Mouse (Mus musculus) limb, embryonic 14.5 days (tissue): Measurements from ENCODE around the gene Snai3. TPM values are rescaled to one million over a fixed set of nuclear protein-coding genes. Genes with fewer than 3 reads are reported as not detected.

Experiments
- ATAC-seq: fragments of 200-750 bp; cut with Nextera tagmentation; 2 replicates; pipeline ENCODE4 v1.8.0; 2017; ENCODE audit warnings: low read depth, moderate number of reproducible peaks, moderate TSS enrichment; ENCODE audit not compliant: low FRiP score
- DNase-seq: peaks from one replicate; pipeline ENCODE4 v3.0.0-alpha.2; 2015; ENCODE audit warnings: low spot score
- H3K27ac ChIP-seq: fragments of 300-500 bp; sonication (generic); replicated peaks from 2 replicates; pipeline ENCODE4 v1.5.1; 2014; ENCODE audit warnings: low read depth, mild to moderate bottlenecking, low read length, moderate library complexity, mixed read lengths
- H3K27me3 ChIP-seq: fragments of 300-500 bp; sonication (generic); 2 replicates; pipeline ENCODE4 v1.6.1; 2014; ENCODE audit warnings: low read length, mixed read lengths; ENCODE audit not compliant: control insufficient read depth, insufficient read depth
- H3K36me3 ChIP-seq: fragments of 300-500 bp; sonication (generic); 2 replicates; pipeline ENCODE4 v1.6.1; 2014; ENCODE audit warnings: mild to moderate bottlenecking, low read length, moderate library complexity, mixed read lengths; ENCODE audit not compliant: control insufficient read depth, insufficient read depth
- H3K4me1 ChIP-seq: fragments of 300-500 bp; sonication (generic); 2 replicates; pipeline ENCODE4 v1.6.1; 2014; ENCODE audit warnings: antibody characterized with exemption, low read length, mixed read lengths; ENCODE audit not compliant: control insufficient read depth, insufficient read depth
- H3K4me2 ChIP-seq: fragments of 300-500 bp; sonication (generic); replicated peaks from 2 replicates; pipeline ENCODE4 v1.6.1; 2014; ENCODE audit warnings: low read depth, mild to moderate bottlenecking, low read length, moderate library complexity; ENCODE audit not compliant: severe bottlenecking
- H3K4me3 ChIP-seq: fragments of 300-500 bp; sonication (generic); replicated peaks from 2 replicates; pipeline ENCODE4 v1.5.1; 2014; ENCODE audit warnings: low read length
- H3K9ac ChIP-seq: fragments of 300-500 bp; sonication (generic); 2 replicates; pipeline ENCODE4 v1.6.1; 2014; ENCODE audit warnings: mild to moderate bottlenecking, low read depth, low read length, moderate library complexity; ENCODE audit not compliant: severe bottlenecking
- H3K9me3 ChIP-seq: fragments of 300-500 bp; sonication (generic); 2 replicates; pipeline ENCODE4 v1.6.1; 2016; ENCODE audit warnings: low read length; ENCODE audit not compliant: control insufficient read depth
- POLR2A ChIP-seq: fragments of 200-500 bp; IDR thresholded peaks from 2 replicates; pipeline ENCODE4 v1.8.0; 2012; ENCODE audit warnings: inconsistent platforms, mild to moderate bottlenecking, moderate library complexity, borderline replicate concordance; ENCODE audit not compliant: insufficient read depth, insufficient read length; ENCODE audit errors: extremely low read depth
- WGBS: fragments of 180-500 bp; shearing (Covaris S2); extraction: QIAGEN DNeasy Blood & Tissue Kit; methylation state at CpG from one replicate; pipeline ENCODE4 v1.1.7; 2014; 5-methylcytosine and 5-hydroxymethylcytosine counted together
- polyA plus RNA-seq, 2 experiments: library from polyadenylated mRNA; depleted of rRNA in 1 of 2; stranded (reverse) in 1 of 2; unstranded in 1 of 2; fragments of >200 nt; fragmentation: Nextera tagmentation in 1 of 2; extraction: Ambion mirVana in 1 of 2; gene quantifications; 2 replicates each; pipeline versions ENCODE4 v1.2.1 to v1.2.3; 2012 to 2014

Snai3 gene
- polyA plus RNA-seq, 2 experiments, result 2.1 TPM

DNA sequence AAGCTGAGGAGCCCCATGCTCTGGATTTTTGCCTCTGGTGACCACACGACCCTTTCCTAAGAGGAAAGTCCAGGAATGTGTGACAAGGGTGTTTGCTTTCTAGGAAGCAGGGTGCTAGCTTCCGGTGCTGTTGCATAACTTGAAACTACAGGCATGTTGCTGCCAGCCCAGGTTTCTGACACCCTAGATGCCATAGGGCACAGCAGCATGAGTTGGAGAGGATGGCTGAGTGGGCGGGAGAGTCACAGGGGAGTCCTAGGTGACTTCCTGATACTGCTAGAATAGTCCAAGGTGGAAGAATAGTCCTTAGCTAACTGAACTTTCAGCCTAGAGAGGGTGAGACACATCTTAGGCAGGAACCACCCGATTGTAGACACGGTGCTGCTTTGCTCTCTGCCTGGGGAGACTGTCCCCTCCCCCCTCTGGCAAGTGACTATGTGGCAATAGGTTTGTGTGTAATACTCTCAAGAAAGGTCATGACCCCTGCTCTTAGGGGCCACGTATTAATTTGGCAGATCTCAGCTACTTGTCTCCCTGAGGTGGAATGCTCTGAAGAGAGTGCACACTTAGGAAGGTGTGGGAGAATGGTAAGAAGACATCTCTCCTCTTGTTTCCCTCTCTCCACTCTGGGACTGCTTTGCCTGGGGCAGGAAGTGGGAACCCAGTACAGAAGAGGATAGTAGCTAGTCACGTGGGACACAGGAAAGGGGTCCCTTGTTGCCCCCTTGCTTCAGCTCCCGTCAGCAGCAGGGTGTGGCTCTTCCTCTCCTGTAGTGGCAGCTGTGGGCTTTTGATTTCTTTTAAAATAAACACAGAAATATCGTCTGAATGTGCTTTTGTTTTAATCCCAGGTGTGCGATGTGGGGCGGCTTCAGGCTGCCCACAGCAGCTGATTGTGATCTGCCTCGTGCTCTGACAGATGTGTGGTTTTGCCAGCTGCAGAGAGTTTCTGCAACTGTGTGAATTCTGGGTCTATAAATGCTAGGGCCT lies 3.4 kb upstream of the Snai3 start:
- DNase-seq (no peak), ATAC-seq (no peak)
- Histone ChIP-seq H3K9me3 (no peaks in the 10 kb centered on the region), H3K27ac (no peak overlapping the region), H3K4me2 (no peak overlapping the region), H3K27me3 (peaks cover 27% of the 10 kb centered on the region), H3K4me3 (no peak overlapping the region), H3K36me3 (peaks cover 35% of the 10 kb centered on the region), H3K9ac (no peak overlapping the region), H3K4me1 (peaks cover 13% of the 10 kb centered on the region)
- WGBS, result 48% methylated on average over 12 of the region's 12 CpGs
- TF ChIP-seq POLR2A, result no peak

DNA sequence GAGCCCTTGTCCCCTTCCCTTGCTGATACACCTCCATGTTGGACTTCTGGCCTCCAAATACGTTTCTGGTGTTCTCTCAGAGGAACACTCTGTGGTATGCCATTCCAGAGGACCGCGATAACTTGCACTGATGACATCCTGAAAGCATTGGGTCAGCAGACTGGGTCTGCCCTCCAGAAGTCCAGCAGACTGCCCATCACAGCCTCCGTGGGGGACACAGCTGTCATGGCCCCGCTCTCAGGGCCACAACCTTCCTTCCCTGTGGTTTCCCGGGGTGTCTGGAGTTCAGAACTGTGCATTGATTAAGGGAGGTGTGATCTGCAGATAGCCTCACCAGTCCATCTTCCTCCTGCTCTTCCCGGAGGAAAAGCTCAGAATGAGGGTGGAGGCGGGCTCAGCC lies 2.0 kb upstream of the Snai3 start:
- WGBS, result 71% methylated on average over 8 of the region's 8 CpGs
- H3K4me2 ChIP-seq, result no peak overlapping the region
- no peaks in the 10 kb centered on the region for H3K9me3 ChIP-seq
- H3K36me3 ChIP-seq, result peaks cover 22% of the 10 kb centered on the region
- no peak overlapping the region for H3K4me3 ChIP-seq
- H3K4me1 ChIP-seq, result peaks cover 13% of the 10 kb centered on the region
- no peak overlapping the region for H3K27ac ChIP-seq
- ATAC-seq (no peak), DNase-seq (no peak)
- peaks cover 31% of the 10 kb centered on the region for H3K27me3 ChIP-seq
- no peak overlapping the region for H3K9ac ChIP-seq
- no peak for TF ChIP-seq POLR2A

DNA sequence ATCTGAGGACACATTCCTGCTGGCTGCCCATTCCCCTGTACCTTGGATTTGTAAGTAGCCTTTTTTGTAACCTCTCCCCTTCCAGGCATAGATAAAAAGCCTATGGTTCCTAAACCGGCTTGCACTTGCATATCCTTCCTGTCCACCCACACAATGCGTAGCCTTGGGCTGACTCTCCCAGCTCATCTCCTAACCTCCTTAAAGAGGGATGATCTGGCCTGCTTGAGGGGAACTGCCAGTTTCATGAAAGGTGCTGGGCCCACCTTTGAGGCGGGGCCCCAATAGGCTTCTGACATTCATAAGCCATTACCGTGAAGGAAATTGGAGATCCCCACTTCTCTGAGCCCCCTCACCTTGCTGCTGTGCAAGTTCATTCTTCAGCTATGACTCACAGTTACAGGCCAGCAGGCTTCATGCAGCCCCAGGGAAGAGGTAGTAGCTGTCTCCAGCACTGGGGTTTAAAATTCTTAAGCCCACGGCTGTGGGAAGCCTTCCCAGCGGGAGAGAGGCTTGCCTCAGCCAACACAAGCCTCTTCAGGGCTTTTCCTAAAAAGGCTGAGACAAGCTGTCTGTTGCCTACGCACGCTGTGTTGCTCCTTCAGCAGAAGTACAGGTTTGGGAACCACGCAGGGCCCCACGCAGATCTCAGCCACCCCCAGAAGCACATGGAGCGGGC lies 1.1 kb upstream of the Snai3 start:
- Histone ChIP-seq H3K4me1 (peaks cover 13% of the 10 kb centered on the region), H3K4me3 (no peak overlapping the region), H3K9me3 (no peaks in the 10 kb centered on the region), H3K27ac (no peak overlapping the region), H3K9ac (no peak overlapping the region), H3K4me2 (no peak overlapping the region), H3K27me3 (peaks cover 31% of the 10 kb centered on the region), H3K36me3 (peaks cover 14% of the 10 kb centered on the region)
- WGBS, result 53% methylated on average over 11 of the region's 11 CpGs
- DNase-seq, result no peak
- TF ChIP-seq POLR2A, result no peak
- no peak for ATAC-seq

DNA sequence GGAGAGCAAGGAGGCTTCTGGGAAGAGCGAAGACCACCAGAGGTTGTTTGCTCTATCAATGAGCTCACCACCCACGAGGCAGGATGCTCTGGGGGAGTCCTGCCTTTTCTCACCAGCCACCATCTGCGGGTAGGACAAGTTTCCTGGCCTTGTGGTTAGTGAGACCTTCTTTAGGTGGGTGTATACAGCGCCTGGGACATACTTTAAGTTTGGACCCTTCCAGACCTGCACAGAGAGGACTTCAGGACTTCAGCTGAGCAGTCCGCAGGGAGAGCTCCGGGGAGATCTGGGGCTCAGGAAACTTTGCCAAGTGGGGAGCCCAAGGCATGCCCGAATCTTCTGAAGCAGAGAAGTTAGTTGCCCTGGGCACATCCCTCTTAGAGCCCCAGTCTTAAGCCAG lies 543 bp downstream of the Snai3 start:
- peak overlapping the region; percentile 47 for H3K4me2 ChIP-seq
- WGBS, result 25% methylated on average over 7 of the region's 7 CpGs

GRCm38 (mm10) chr8:122459218-122459900 lies 1.2 kb downstream of the Snai3 start:
- TF ChIP-seq POLR2A, result no peak
- ATAC-seq (no peak), DNase-seq (no peak)
- no peaks in the 10 kb centered on the region for H3K36me3 ChIP-seq
- no peak overlapping the region for H3K27ac ChIP-seq
- no peak overlapping the region for H3K4me3 ChIP-seq
- no peak overlapping the region for H3K4me2 ChIP-seq
- H3K27me3 ChIP-seq, result peaks cover 31% of the 10 kb centered on the region
- H3K9me3 ChIP-seq, result no peaks in the 10 kb centered on the region
- no peak overlapping the region for H3K9ac ChIP-seq
- WGBS, result 50% methylated on average over 5 of the region's 6 CpGs
- peaks cover 13% of the 10 kb centered on the region for H3K4me1 ChIP-seq

More for the DNA sequence above, 543 bp downstream of the Snai3 start:
- Histone ChIP-seq H3K9me3 (no peaks in the 10 kb centered on the region), H3K4me1 (peaks cover 13% of the 10 kb centered on the region), H3K27me3 (peaks cover 31% of the 10 kb centered on the region), H3K9ac (peak overlapping the region; percentile 12; the same call in 1 of the 2 replicates), H3K4me3 (peak overlapping the region; percentile 30), H3K36me3 (no peaks in the 10 kb centered on the region), H3K27ac (no peak overlapping the region)
- ATAC-seq (no peak), DNase-seq (no peak)
- TF ChIP-seq POLR2A, result no peak
